Comparison of ENCODE assay signal across 10 mouse cellular contexts in the genomic region with DNA sequence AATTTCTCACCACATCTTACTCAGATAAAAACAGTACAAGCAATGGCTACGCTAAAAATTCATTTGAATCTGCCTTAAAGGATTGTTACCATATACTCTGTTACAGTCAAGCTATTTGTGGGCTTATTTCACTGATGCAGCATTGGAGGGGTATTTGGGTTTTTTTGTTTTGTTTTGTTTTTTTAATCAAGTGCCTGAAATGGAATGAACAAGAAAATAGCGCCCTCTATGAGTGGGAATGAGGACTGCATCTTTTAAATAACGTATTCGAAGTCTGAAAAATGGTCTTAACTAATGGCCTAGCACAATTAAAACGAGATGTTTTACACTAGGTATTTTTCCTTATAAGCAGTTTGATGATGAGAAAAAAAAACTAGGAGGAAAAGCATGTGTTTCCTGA.
DNase-seq lines count a peak whose midpoint lies in the region; ATAC-seq and TF ChIP-seq lines count a peak whose summit lies in the region.
"Had no signal": no experiment of that assay in that cellular context is flagged by ENCODE, and none has a peak within 500 bp of the region (broad histone marks: within the 10 kb centered on the region; RNA-seq: fewer than 3 reads in every experiment).

No protein-coding gene starts in this region.

- POLR2A ChIA-PET in Patski (lab: Charles Lee): no interaction called here

- no peak overlapping the region for H3K4me3 ChIP-seq in heart, postnatal 0 days (ENCODE audit: low read depth, low read length)
- H3K4me3 ChIP-seq in midbrain, embryonic 13.5 days (replicated peaks): no peak overlapping the region
- no peak overlapping the region for H3K4me3 ChIP-seq in midbrain, embryonic 15.5 days
- H3K4me3 ChIP-seq: embryonic facial prominence, embryonic 15.5 days; liver, embryonic 13.5 days had no signal

- 66% methylated on average over 5 of the region's 5 CpGs for WGBS in heart, postnatal 0 days
- 72% methylated on average over 5 of the region's 5 CpGs for WGBS in midbrain, embryonic 13.5 days
- WGBS in midbrain, embryonic 15.5 days: 72% methylated on average over 5 of the region's 5 CpGs

- CTCF ChIA-PET in Patski (lab: Charles Lee): interaction anchor here (1.0 to 1.7 kb wide), 2 partner anchors 55 to 319 kb away, joined by 3 to 4 read pairs; no protein-coding TSS in a partner anchor

- in situ Hi-C loops in Patski (cut with MboI; ENCODE audit: low pct_unique_long_range_greater_than_20kb): loop anchor here (10.0 to 25.0 kb wide), 2 partner anchors 313 to 1211 kb away; no protein-coding TSS in a partner anchor

- no peaks in the 10 kb centered on the region for H3K27me3 ChIP-seq in heart, postnatal 0 days (ENCODE audit: control insufficient read depth, insufficient read depth, low read length)
- H3K27me3 ChIP-seq in midbrain, embryonic 13.5 days: no peaks in the 10 kb centered on the region
- no peaks in the 10 kb centered on the region for H3K27me3 ChIP-seq in midbrain, embryonic 15.5 days (replicated peaks)
- H3K27me3 ChIP-seq in Patski: no peaks in the 10 kb centered on the region
- H3K27me3 ChIP-seq: embryonic facial prominence, embryonic 15.5 days; liver, embryonic 13.5 days had no signal

- peak; percentile 22; the same call in 1 of the 2 replicates for TF ChIP-seq CTCF in heart, postnatal 0 days (IDR thresholded peaks at IDR 0.05; ENCODE audit: low read depth)
- peak; percentile 43 for TF ChIP-seq CTCF in Patski (IDR thresholded peaks at IDR 0.05)

- no peak for ATAC-seq in heart, postnatal 0 days (ENCODE audit: insufficient read depth, low read depth)
- ATAC-seq in midbrain, embryonic 13.5 days: no peak
- no peak for ATAC-seq in midbrain, embryonic 15.5 days (replicated peaks)
- ATAC-seq in Patski: no peak

- no peak overlapping the region for H3K27ac ChIP-seq in heart, postnatal 0 days (ENCODE audit: low read depth)
- H3K27ac ChIP-seq in midbrain, embryonic 13.5 days: peak overlapping the region; percentile 35; the same call in 1 of the 2 replicates
- no peak overlapping the region for H3K27ac ChIP-seq in midbrain, embryonic 15.5 days
- H3K27ac ChIP-seq: embryonic facial prominence, embryonic 15.5 days; liver, embryonic 13.5 days had no signal

- no peaks in the 10 kb centered on the region for H3K9me3 ChIP-seq in heart, postnatal 0 days (replicated peaks; ENCODE audit: control insufficient read depth, low read length)
- H3K9me3 ChIP-seq in midbrain, embryonic 13.5 days: no peaks in the 10 kb centered on the region
- H3K9me3 ChIP-seq in midbrain, embryonic 15.5 days: no peaks in the 10 kb centered on the region
- H3K9me3 ChIP-seq: embryonic facial prominence, embryonic 15.5 days; liver, embryonic 13.5 days had no signal

- no peak for DNase-seq in heart, postnatal 0 days (ENCODE audit: low spot score)
- DNase-seq in heart, adult 9 months (ENCODE audit: low spot score in 2 of 2): no peak
- DNase-seq in Patski (ENCODE audit: low read depth, low spot score): no peak
- DNase-seq in retina, postnatal 1 day: peak; percentile 29
- no peak for DNase-seq in ovary, postnatal 14 days (ENCODE audit: low spot score)
- DNase-seq in urinary bladder, postnatal 36 days (ENCODE audit: low spot score in 2 of 2): no peak

- TF ChIP-seq EP300 in heart, postnatal 0 days (IDR thresholded peaks at IDR 0.05; ENCODE audit: low read depth): no peak

- H3K36me3 ChIP-seq in heart, postnatal 0 days (replicated peaks; ENCODE audit: control insufficient read depth, insufficient read depth, low read length): no peaks in the 10 kb centered on the region
- H3K36me3 ChIP-seq in midbrain, embryonic 13.5 days: no peaks in the 10 kb centered on the region
- H3K36me3 ChIP-seq in midbrain, embryonic 15.5 days (replicated peaks): no peaks in the 10 kb centered on the region
- H3K36me3 ChIP-seq: embryonic facial prominence, embryonic 15.5 days; liver, embryonic 13.5 days had no signal

- no peaks in the 10 kb centered on the region for H3K4me1 ChIP-seq in heart, postnatal 0 days (ENCODE audit: control insufficient read depth, insufficient read depth)
- peaks cover 20% of the 10 kb centered on the region for H3K4me1 ChIP-seq in midbrain, embryonic 13.5 days (replicated peaks)
- peaks cover 12% of the 10 kb centered on the region; the same call in 1 of the 2 replicates for H3K4me1 ChIP-seq in midbrain, embryonic 15.5 days
- H3K4me1 ChIP-seq: embryonic facial prominence, embryonic 15.5 days; liver, embryonic 13.5 days had no signal

- no peak overlapping the region for H3K9ac ChIP-seq in heart, postnatal 0 days (replicated peaks; ENCODE audit: low read depth, low read length)
- H3K9ac ChIP-seq in midbrain, embryonic 13.5 days (replicated peaks): no peak overlapping the region
- H3K9ac ChIP-seq in midbrain, embryonic 15.5 days: no peak overlapping the region
- H3K9ac ChIP-seq: embryonic facial prominence, embryonic 15.5 days; liver, embryonic 13.5 days had no signal

- H3K4me2 ChIP-seq in heart, postnatal 0 days (ENCODE audit: low read depth, low read length): no peak overlapping the region
- no peak overlapping the region for H3K4me2 ChIP-seq in midbrain, embryonic 13.5 days (replicated peaks)
- H3K4me2 ChIP-seq in midbrain, embryonic 15.5 days: no peak overlapping the region
- H3K4me2 ChIP-seq: embryonic facial prominence, embryonic 15.5 days; liver, embryonic 13.5 days had no signal
